Mouse (Mus musculus) myocyte (in vitro differentiated cells): ENCODE data around the gene Ccdc183.

ENCODE experiments used
- CEBPB ChIP-seq: IDR thresholded peaks from 2 replicates; pipeline ENCODE4 v1.6.1; 2011; ENCODE audit warnings: mild to moderate bottlenecking, moderate library complexity; ENCODE audit not compliant: poor library complexity, insufficient read depth, severe bottlenecking
- E2F4 ChIP-seq: IDR thresholded peaks from one replicate; pipeline ENCODE4 v1.6.1; 2011; ENCODE audit warnings: mild to moderate bottlenecking, control low read depth, moderate library complexity; ENCODE audit not compliant: insufficient read depth
- MAX ChIP-seq: IDR thresholded peaks from one replicate; pipeline ENCODE4 v1.6.1; 2011; ENCODE audit warnings: low read depth, mild to moderate bottlenecking, control low read depth
- MYOD1 ChIP-seq, 3 experiments: IDR thresholded peaks; one replicate each; pipeline ENCODE4 v1.6.1; 2011; ENCODE audit warnings: control low read depth in 2 of 3, low read depth in 2 of 3, mild to moderate bottlenecking in 2 of 3, moderate library complexity in 1 of 3; ENCODE audit not compliant: insufficient read length in 2 of 3, control insufficient read depth in 1 of 3
- MYOG ChIP-seq, 3 experiments: IDR thresholded peaks; one replicate each; pipeline ENCODE4 v1.6.1; 2011; ENCODE audit warnings: control low read depth in 2 of 3, low read depth in 2 of 3, mild to moderate bottlenecking in 2 of 3; ENCODE audit not compliant: insufficient read length in 2 of 3, control insufficient read depth in 1 of 3, insufficient read depth in 1 of 3
- POLR2A ChIP-seq: IDR thresholded peaks from one replicate; pipeline ENCODE4 v1.6.1; 2011; ENCODE audit warnings: low read depth, mild to moderate bottlenecking, control low read depth, moderate library complexity; ENCODE audit not compliant: insufficient read length
- POLR2AphosphoS2 ChIP-seq: IDR thresholded peaks from one replicate; pipeline ENCODE4 v1.6.1; 2011; ENCODE audit warnings: low read depth, control low read depth; ENCODE audit not compliant: insufficient read length
- REST ChIP-seq: IDR thresholded peaks from one replicate; pipeline ENCODE4 v1.6.1; 2011; ENCODE audit warnings: mild to moderate bottlenecking, control low read depth, moderate library complexity; ENCODE audit not compliant: insufficient read depth, insufficient read length
- SRF ChIP-seq: IDR thresholded peaks from one replicate; pipeline ENCODE4 v1.6.1; 2011; ENCODE audit warnings: low read depth; ENCODE audit not compliant: control insufficient read depth, insufficient read length
- TCF12 ChIP-seq: IDR thresholded peaks from one replicate; pipeline ENCODE4 v1.6.1; 2011; ENCODE audit warnings: mild to moderate bottlenecking, control low read depth; ENCODE audit not compliant: poor library complexity, insufficient read depth, severe bottlenecking
- TCF3 ChIP-seq: IDR thresholded peaks from one replicate; pipeline ENCODE4 v1.6.1; 2011; ENCODE audit warnings: low read depth, control low read depth; ENCODE audit not compliant: insufficient read length
- USF1 ChIP-seq: IDR thresholded peaks from one replicate; pipeline ENCODE4 v1.6.1; 2011; ENCODE audit warnings: low read depth, mild to moderate bottlenecking, control low read depth, moderate library complexity

DNA sequence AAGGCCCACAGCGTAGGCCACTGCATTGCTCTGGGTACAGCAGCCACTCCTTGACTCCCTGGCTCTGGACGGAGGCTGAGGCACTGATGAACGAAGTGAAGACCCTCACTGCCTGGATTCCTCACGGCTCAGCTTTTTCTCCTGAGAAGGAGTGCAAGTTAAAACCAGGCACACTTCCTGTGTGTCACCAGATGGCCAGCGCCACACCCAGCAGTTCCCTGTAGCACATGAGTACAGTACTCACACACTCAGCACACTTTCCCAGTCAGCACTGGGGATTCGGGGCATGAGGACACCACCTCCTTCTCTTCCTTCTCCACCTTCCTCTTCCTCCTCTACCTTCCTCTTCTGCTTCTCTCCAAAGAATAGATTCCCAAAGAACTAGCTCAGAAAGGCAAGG lies 10.3 kb upstream of the Ccdc183 start, which contains the start of gene Fcna:
- no peak for TF ChIP-seq MYOD1 (IDR thresholded peaks at IDR 0.05; ENCODE audit: control insufficient read depth in 1 of 3, insufficient read length in 2 of 3, low read depth in 2 of 3)
- TF ChIP-seq POLR2A: no peak
- TF ChIP-seq USF1: no peak
- no peak for TF ChIP-seq MAX
- TF ChIP-seq POLR2AphosphoS2: no peak
- no peak for TF ChIP-seq TCF12
- no peak for TF ChIP-seq MYOG (IDR thresholded peaks at IDR 0.05; ENCODE audit: control insufficient read depth in 1 of 3, insufficient read depth in 1 of 3, insufficient read length in 2 of 3, low read depth in 2 of 3)
- no peak for TF ChIP-seq E2F4
- no peak for TF ChIP-seq REST
- no peak for TF ChIP-seq TCF3
- no peak for TF ChIP-seq CEBPB
- no peak for TF ChIP-seq SRF
